Mouse (Mus musculus) erythroblast, embryonic 14.5 days (primary cell): ENCODE results near the gene Tmem200b.

ENCODE experiments used
- GATA1 ChIP-seq: IDR thresholded peaks from 2 replicates; pipeline ENCODE4 v1.6.1; 2012; ENCODE audit warnings: low read length, inconsistent platforms, mixed read lengths
- TAL1 ChIP-seq: IDR thresholded peaks from 3 replicates; pipeline ENCODE4 v1.6.1; 2012; ENCODE audit warnings: low read length, inconsistent platforms, mixed read lengths

DNA sequence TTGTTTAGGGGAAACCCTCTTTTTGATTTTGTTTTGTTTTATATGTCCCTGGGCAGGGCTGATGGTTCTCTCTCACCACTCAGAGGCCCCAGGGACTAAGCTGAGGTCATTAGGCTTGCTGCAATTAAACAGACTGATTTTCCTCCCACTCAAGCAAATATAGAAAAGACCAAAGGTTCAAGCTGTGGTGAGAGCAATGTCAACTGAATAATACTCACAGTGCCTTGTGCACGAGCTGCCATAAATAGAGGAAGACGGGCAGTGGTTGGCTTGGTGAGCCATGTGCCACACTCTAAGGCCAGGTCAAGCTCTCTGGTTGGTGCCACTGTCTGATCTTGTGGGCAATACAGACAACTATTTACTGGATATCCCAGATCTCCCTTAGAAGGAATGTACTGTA, 17.9 kb downstream of the Tmem200b start:
- TF ChIP-seq GATA1 (no peak), TAL1 (no peak)
